ENCODE assay signal across 9 mouse cellular contexts in genomic region chr8:45858391-45858790, GRCm38 (mm10). TPM values are rescaled to one million over a fixed set of nuclear protein-coding genes. Genes with fewer than 3 reads are reported as not detected.
DNase-seq lines count a peak whose midpoint lies in the region; ATAC-seq and TF ChIP-seq lines count a peak whose summit lies in the region.
"Had no signal": no experiment of that assay in that cellular context is flagged by ENCODE, and none has a peak within 500 bp of the region (broad histone marks: within the 10 kb centered on the region; RNA-seq: fewer than 3 reads in every experiment).

No protein-coding gene starts in this region.

- H3K4me3 ChIP-seq in E14TG2a.4 (replicated peaks; ENCODE audit: low read length) (peak overlapping the region; percentile 53), ES-Bruce4 (ENCODE audit: low read depth, low read length) (no peak overlapping the region)
- no peak overlapping the region for H3K4me3 ChIP-seq in limb, embryonic 12.5 days (replicated peaks)

- TF ChIP-seq CTCF in E14TG2a.4 (conservative IDR thresholded peaks at IDR 0.05; ENCODE audit: low read length) (no peak), ES-Bruce4 (IDR thresholded peaks at IDR 0.05; ENCODE audit: low read depth, low read length) (no peak)

- peak; percentile 81 for DNase-seq in gonadal fat pad, adult 2 months (ENCODE audit: low read depth)
- no peak for DNase-seq in spleen, postnatal 14 days (ENCODE audit: low spot score in 2 of 2)
- DNase-seq in heart, postnatal 14 days = no peak
- no peak for DNase-seq in adrenal gland, postnatal 25 days
- DNase-seq: right cerebral cortex, postnatal 25 days had no signal

- TF ChIP-seq POLR2A in ES-Bruce4 (IDR thresholded peaks at IDR 0.05; ENCODE audit: insufficient read depth, low read length) = no peak

- 10% methylated on average over 9 of the region's 9 CpGs for WGBS in limb, embryonic 12.5 days

- 0 out of 2 replicates have a peak overlapping the region, but pooled peaks have one; percentile 4 for H3K4me2 ChIP-seq in limb, embryonic 12.5 days

- H3K36me3 ChIP-seq in E14TG2a.4 (ENCODE audit: insufficient read depth, low read length) (no peaks in the 10 kb centered on the region), ES-Bruce4 (ENCODE audit: control insufficient read depth, insufficient read depth, low read length, poor library complexity, severe bottlenecking) (no peaks in the 10 kb centered on the region)
- no peaks in the 10 kb centered on the region for H3K36me3 ChIP-seq in limb, embryonic 12.5 days

- TF ChIP-seq EP300 in ES-Bruce4 (IDR thresholded peaks at IDR 0.05; ENCODE audit: insufficient read depth, low read depth, low read length) = peak; percentile 64; the same call in 1 of the 2 replicates

- no peak overlapping the region for H3K27ac ChIP-seq in ES-Bruce4 (ENCODE audit: insufficient read depth, low read length)
- H3K27ac ChIP-seq in limb, embryonic 12.5 days = peak overlapping the region; percentile 46; the same call in 1 of the 2 replicates

- H3K27me3 ChIP-seq in E14TG2a.4 (ENCODE audit: insufficient read depth, low read length) (no peaks in the 10 kb centered on the region), ES-Bruce4 (ENCODE audit: control insufficient read depth, insufficient read depth, low read length, poor library complexity, severe bottlenecking) (no peaks in the 10 kb centered on the region)
- H3K27me3 ChIP-seq in limb, embryonic 12.5 days = no peaks in the 10 kb centered on the region
- H3K27me3 ChIP-seq: Patski had no signal

- H3K4me1 ChIP-seq in E14TG2a.4 (replicated peaks; ENCODE audit: low read depth, low read length) (peaks cover 22% of the 10 kb centered on the region), ES-Bruce4 (ENCODE audit: control insufficient read depth, insufficient read depth, low read length) (no peaks in the 10 kb centered on the region)
- peaks cover 20% of the 10 kb centered on the region for H3K4me1 ChIP-seq in limb, embryonic 12.5 days (replicated peaks)

- intact Hi-C loops in heart, postnatal 14 days (cut with DNase I) = no loop called here

- H3K9me3 ChIP-seq in E14TG2a.4 (ENCODE audit: low read length) (peaks cover 5% of the 10 kb centered on the region; the same call in 1 of the 2 replicates), ES-Bruce4 (replicated peaks; ENCODE audit: control insufficient read depth, insufficient read depth, low read length, poor library complexity, severe bottlenecking) (peaks cover 5% of the 10 kb centered on the region; the same call in 1 of the 2 replicates)
- no peaks in the 10 kb centered on the region for H3K9me3 ChIP-seq in limb, embryonic 12.5 days

- ATAC-seq in limb, embryonic 12.5 days (ENCODE audit: insufficient number of reproducible peaks, insufficient read depth, low FRiP score, low TSS enrichment, low read depth) = peak; percentile 66; the same call in 1 of the 2 replicates
- ATAC-seq: Patski had no signal

- no peak overlapping the region for H3K9ac ChIP-seq in ES-Bruce4 (ENCODE audit: low read depth, poor library complexity, severe bottlenecking)
- H3K9ac ChIP-seq in limb, embryonic 12.5 days (replicated peaks) = no peak overlapping the region

RNA-seq across cellular contexts. Expression of gene Pdlim3, which starts 26.9 kb away (rescaled TPM):
- polyA plus RNA-seq in ES-Bruce4 (2011; ENCODE audit: insufficient read depth, insufficient read length, low read depth, missing spikeins) = 23.2 and 23.4 TPM in 2 replicates
- polyA plus RNA-seq in gonadal fat pad, adult 2 months (2012; rRNA removed) = 49.0 and 49.3 TPM in 2 replicates
- 17.9 and 22.7 TPM in 2 replicates for polyA plus RNA-seq in limb, embryonic 12.5 days (2016; fragmentation: Nextera tagmentation; extraction: Ambion mirVana)
- 10 to 100 TPM; 29.7 to 40.0 TPM for total RNA-seq in heart, postnatal 14 days (2021)
- 1.4 and 1.9 TPM in 2 replicates for total RNA-seq in adrenal gland, postnatal 25 days (2021)
- polyA plus RNA-seq: Patski had no signal
